Mouse (Mus musculus) stomach, embryonic 16.5 days (tissue): ENCODE results near the gene Zfp369. TPM values are rescaled to one million over a fixed set of nuclear protein-coding genes. Genes with fewer than 3 reads are reported as not detected.

ENCODE experiments used
- ATAC-seq: fragments of 200-750 bp; cut with Nextera tagmentation; 2 replicates; pipeline ENCODE4 v1.8.0; 2017; ENCODE audit warnings: moderate number of reproducible peaks, moderate TSS enrichment; ENCODE audit not compliant: insufficient read depth, low FRiP score
- H3K27ac ChIP-seq: fragments of 300-500 bp; sonication (generic); 2 replicates; pipeline ENCODE4 v1.5.1; 2014; ENCODE audit warnings: low read length
- H3K27me3 ChIP-seq: fragments of 300-500 bp; sonication (generic); 2 replicates; pipeline ENCODE4 v1.6.1; 2014; ENCODE audit warnings: low read length, control low read depth, mixed read lengths; ENCODE audit not compliant: control insufficient read depth, insufficient read depth
- H3K36me3 ChIP-seq: fragments of 300-500 bp; sonication (generic); 2 replicates; pipeline ENCODE4 v1.6.1; 2014; ENCODE audit warnings: low read length; ENCODE audit not compliant: control insufficient read depth, insufficient read depth
- H3K4me1 ChIP-seq: fragments of 300-500 bp; sonication (generic); 2 replicates; pipeline ENCODE4 v1.6.1; 2014; ENCODE audit warnings: low read length, control low read depth, mixed read lengths; ENCODE audit not compliant: control insufficient read depth, insufficient read depth
- H3K4me2 ChIP-seq: fragments of 300-500 bp; sonication (generic); 2 replicates; pipeline ENCODE4 v1.6.1; 2014; ENCODE audit warnings: low read depth, low read length, mixed read lengths
- H3K4me3 ChIP-seq: fragments of 300-500 bp; sonication (generic); replicated peaks from 2 replicates; pipeline ENCODE4 v1.5.1; 2014; ENCODE audit warnings: mild to moderate bottlenecking, low read length
- H3K9ac ChIP-seq: fragments of 300-500 bp; sonication (generic); 2 replicates; pipeline ENCODE4 v1.6.1; 2014; ENCODE audit warnings: low read length
- H3K9me3 ChIP-seq: fragments of 300-500 bp; sonication (generic); replicated peaks from 2 replicates; pipeline ENCODE4 v1.6.1; 2016; ENCODE audit warnings: low read length, control low read depth; ENCODE audit not compliant: control insufficient read depth
- WGBS: fragments of 180-500 bp; shearing (Covaris S2); extraction: QIAGEN DNeasy Blood & Tissue Kit; methylation state at CpG from one replicate; pipeline ENCODE4 v1.1.7; 2014; 5-methylcytosine and 5-hydroxymethylcytosine counted together
- polyA plus RNA-seq: library from polyadenylated mRNA; unstranded; fragments of >200 nt; fragmentation: Nextera tagmentation; extraction: Ambion mirVana; gene quantifications from 2 replicates; pipeline ENCODE4 v1.2.1, GENCODE M21; 2015

Gene Zfp369
- polyA plus RNA-seq, result 10.7 and 12.1 TPM in 2 replicates

DNA sequence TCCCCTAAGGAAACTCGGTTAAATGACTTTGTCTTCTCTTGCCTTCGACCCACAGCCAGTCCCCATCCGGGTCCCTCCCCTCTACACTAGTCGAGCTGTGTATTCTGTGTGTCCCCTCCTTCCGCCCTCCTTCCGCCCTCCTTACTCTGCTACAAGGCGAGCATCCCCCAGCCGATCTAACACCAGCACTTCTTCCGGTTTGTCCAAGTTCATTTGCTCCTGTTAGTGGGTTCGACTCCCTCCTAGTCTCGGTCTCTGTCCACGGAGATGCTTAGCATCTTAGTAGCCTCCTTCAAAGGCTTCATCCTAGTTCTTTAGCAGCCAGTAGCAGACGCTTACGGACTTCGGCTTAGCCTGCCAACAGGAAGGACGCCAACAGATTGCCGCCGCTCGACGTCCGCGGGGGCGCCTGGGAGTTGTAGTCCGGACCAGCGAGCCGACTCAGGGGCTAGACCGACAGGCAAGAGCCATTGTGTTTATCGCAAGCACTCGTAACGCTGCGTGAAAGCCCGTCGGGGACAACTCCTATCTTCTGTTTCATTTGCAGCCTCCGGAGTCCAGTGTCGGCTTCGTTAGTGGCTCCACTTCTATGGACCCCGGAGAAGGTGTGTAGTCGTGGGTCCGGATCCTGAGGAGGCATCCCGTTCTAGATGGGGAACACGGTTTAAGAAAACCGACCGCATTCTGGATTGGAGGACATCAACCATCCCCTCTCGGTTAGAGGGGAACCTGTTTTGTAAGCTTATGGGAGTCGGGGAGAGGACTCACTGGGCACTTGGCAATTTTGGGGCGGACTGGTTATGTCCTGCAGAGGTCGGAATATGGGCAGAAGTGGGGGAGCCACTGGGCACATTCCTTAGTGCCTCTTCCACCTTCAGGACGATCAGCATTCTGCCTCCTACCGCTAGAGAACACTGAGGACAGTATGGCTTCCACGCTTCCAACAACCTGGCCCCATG lies at the start of gene Zfp369:
Gene Zfp369, plus strand, starts transcription at position 432 of the 959 bp plus-strand sequence.
- ATAC-seq, result peak; percentile 98
- H3K4me1 ChIP-seq, result peaks cover 3% of the 10 kb centered on the region; the same call in 1 of the 2 replicates
- peak within 1 kb of the TSS; percentile 57 for H3K4me2 ChIP-seq
- under 1% methylated on average over 50 of the region's 50 CpGs for WGBS
- peak within 1 kb of the TSS; percentile 95 for H3K27ac ChIP-seq
- no peaks in the 10 kb centered on the region for H3K36me3 ChIP-seq
- H3K27me3 ChIP-seq, result no peaks in the 10 kb centered on the region
- H3K9me3 ChIP-seq, result no peaks in the 10 kb centered on the region; the same call in 1 of the 2 replicates
- H3K9ac ChIP-seq, result peak within 1 kb of the TSS; percentile 85
- H3K4me3 ChIP-seq, result peak within 1 kb of the TSS; percentile 87

DNA sequence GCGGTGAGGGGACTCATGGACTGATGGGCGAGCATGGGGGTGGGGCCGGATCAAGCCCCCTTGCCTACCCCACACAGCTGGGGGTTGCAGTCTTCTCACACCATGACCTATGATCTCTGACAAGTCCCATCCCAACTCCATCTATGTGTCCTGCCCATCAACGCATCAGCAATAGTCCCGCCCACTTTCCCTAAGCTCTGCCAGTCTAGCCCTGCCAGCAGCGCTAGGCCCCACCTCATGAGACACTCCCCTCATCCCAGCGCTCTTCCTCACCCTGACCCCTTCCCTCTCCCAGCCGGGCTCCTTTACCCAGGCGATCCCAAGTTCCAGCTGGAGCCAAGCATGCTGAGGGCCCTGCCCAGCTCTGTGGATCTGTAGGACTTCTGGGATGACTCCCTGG lies 41.4 kb upstream of the Zfp369 start:
- Histone ChIP-seq H3K4me1 (peaks cover 7% of the 10 kb centered on the region; the same call in 1 of the 2 replicates), H3K4me2 (no peak overlapping the region), H3K27me3 (no peaks in the 10 kb centered on the region), H3K9me3 (no peaks in the 10 kb centered on the region), H3K36me3 (no peaks in the 10 kb centered on the region), H3K27ac (no peak overlapping the region), H3K4me3 (no peak overlapping the region), H3K9ac (no peak overlapping the region)
- WGBS, result 71% methylated on average over 9 of the region's 9 CpGs
- ATAC-seq, result no peak

DNA sequence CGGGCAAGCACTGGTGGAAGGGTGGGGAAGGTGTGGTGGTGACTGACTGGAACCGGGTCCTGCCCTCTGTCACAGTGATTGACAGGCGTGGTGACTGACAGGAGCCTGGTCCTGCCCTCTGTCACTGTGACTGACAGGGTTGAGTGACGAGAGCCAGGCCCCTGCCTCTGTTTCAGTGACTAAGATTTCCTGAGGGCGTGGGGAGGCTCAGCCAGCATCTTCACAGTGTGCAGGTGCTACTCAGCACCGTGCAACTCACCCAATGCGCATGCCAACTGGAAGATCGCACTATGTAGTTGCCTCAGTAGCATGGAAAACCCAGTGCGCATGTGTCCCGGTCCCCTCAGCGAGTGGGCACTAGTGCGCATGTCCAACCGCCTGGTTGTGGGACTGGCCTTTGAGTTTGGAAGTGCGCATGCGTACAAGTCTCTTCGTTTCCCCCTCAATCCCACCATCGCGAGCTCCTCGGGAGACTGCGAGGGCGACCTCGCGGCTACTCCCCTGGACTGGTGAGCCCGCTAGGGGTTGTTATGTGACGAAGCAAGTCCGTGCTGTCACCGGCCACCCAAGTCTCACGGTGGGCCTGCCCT lies 38.0 kb upstream of the Zfp369 start:
- Histone ChIP-seq H3K36me3 (peaks cover 9% of the 10 kb centered on the region; the same call in 1 of the 2 replicates), H3K27ac (peak overlapping the region; percentile 92), H3K4me3 (peak overlapping the region; percentile 78), H3K9me3 (peaks cover 8% of the 10 kb centered on the region; the same call in 1 of the 2 replicates), H3K4me1 (peaks cover 11% of the 10 kb centered on the region; the same call in 1 of the 2 replicates), H3K27me3 (no peaks in the 10 kb centered on the region), H3K9ac (peak overlapping the region; percentile 80), H3K4me2 (peak overlapping the region; percentile 93)
- ATAC-seq, result peak; percentile 92
- under 1% methylated on average over 28 of the region's 28 CpGs for WGBS

DNA sequence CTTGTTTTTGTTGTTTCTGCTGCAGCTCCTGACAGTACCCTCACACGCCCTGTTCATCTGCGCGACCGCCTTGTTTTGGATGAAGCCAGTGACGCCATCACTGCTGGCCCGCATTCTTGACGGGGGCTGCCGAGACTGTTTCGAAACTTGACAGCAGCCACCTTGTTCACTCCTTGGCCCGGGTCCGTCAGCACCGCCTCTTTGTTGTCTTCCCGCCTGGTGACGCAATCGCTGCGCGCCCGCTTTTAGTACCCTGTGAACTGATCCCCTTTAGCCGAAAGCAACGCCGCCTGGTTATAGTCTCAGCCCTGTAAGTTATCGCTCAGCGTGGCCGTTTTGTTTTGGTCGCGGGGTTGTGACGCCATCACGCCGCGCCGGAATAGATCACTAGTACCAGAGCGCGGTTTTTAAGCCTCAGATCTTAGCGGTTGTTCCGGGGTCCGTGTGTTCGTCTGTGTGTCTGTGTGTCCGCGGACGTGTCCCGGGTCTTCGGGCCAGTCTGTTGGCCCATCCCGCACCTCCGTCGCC lies 37.5 kb upstream of the Zfp369 start:
- Histone ChIP-seq H3K9ac (peak overlapping the region; percentile 80), H3K27ac (peak overlapping the region; percentile 92), H3K27me3 (no peaks in the 10 kb centered on the region), H3K9me3 (peaks cover 13% of the 10 kb centered on the region; the same call in 1 of the 2 replicates), H3K4me3 (peak overlapping the region; percentile 78), H3K4me1 (peaks cover 11% of the 10 kb centered on the region; the same call in 1 of the 2 replicates), H3K4me2 (peak overlapping the region; percentile 99), H3K36me3 (peaks cover 10% of the 10 kb centered on the region; the same call in 1 of the 2 replicates)
- WGBS, result under 1% methylated on average over 45 of the region's 45 CpGs
- ATAC-seq, result peak; percentile 91

DNA sequence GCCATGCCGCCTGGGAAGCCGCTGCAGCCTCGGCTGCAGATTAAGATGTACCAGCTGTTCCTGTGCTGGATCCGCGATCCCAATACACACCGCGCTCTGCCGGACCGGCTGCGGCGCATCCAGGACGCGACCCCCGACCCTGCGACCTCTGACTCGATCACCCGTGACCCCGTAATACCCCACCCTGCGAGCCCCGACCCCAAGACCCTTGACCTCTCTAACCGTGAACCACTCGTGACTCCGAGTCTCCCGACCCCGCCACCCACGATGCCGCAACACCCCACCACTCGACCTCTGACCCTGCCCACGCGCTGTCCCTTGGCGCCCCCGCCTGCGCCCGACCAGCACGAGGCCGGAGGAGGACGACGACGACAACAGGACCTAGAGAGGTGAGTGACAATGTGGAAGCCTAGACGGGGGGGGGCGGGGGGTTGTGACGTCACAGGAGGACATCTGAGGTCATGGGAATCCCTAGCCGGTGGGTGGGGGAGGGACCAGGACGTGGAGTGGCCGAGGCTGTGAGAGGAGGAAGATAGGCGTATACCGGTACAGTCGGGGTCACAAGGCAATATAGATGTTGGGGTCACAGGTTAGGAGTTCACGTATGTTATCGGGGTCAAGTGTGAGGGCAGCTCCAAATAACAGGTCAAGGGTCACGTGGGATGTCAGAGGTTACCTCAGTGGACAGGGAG lies 36.8 kb upstream of the Zfp369 start:
- Histone ChIP-seq H3K9ac (peak overlapping the region; percentile 80), H3K36me3 (peaks cover 10% of the 10 kb centered on the region; the same call in 1 of the 2 replicates), H3K27me3 (no peaks in the 10 kb centered on the region), H3K9me3 (peaks cover 15% of the 10 kb centered on the region; the same call in 1 of the 2 replicates), H3K27ac (peak overlapping the region; percentile 92), H3K4me2 (peak overlapping the region; percentile 99), H3K4me1 (peaks cover 11% of the 10 kb centered on the region; the same call in 1 of the 2 replicates), H3K4me3 (peak overlapping the region; percentile 78)
- 2% methylated on average over 50 of the region's 51 CpGs for WGBS
- ATAC-seq, result no peak

DNA sequence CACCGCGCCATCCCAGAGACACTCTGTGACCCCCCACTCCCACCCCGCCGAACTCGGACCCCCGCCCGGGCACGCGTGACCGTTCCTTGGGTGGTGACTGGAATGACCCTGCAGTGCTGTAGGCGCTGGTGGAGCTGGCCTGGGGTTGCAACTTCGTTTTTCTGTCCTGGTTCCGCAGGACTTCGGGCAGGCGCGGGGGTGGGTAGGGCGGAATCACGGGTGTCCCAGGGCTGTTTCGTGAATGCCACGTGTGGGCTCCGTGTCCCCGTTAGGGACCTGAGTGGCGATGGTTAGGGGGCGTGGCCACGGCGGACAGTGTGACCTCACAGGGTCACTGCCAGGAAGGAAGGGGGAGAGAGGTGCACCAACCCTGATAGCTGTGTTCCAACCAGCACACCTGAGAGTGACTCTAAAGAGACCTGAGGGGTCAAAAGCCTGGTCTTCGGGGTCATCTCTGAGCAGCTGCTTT lies 36.3 kb upstream of the Zfp369 start:
- peak overlapping the region; percentile 99 for H3K4me2 ChIP-seq
- H3K4me1 ChIP-seq, result peaks cover 11% of the 10 kb centered on the region; the same call in 1 of the 2 replicates
- no peaks in the 10 kb centered on the region for H3K27me3 ChIP-seq
- H3K9ac ChIP-seq, result peak overlapping the region; percentile 80
- peak overlapping the region; percentile 78 for H3K4me3 ChIP-seq
- WGBS, result 30% methylated on average over 27 of the region's 27 CpGs
- H3K27ac ChIP-seq, result no peak overlapping the region
- peaks cover 10% of the 10 kb centered on the region; the same call in 1 of the 2 replicates for H3K36me3 ChIP-seq
- ATAC-seq, result no peak
- H3K9me3 ChIP-seq, result peaks cover 15% of the 10 kb centered on the region; the same call in 1 of the 2 replicates

DNA sequence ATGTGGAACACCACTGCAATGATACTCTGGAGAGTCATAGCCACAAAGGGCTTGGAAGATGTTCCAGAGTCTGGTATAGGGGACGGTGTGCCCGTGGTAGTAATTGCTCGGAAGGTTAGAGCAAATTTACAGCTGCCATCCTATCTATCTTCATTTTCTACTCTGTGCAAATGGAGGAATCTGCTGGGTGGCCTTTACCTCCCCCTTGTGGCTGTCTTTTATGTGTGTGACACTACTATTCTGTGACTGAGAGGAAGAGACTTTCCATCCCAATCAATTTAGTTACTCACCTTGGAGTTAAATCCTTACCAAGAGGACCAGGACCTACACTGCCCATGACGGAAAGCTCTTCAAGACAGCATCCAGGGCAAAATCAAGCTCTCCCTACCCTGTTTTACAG lies 35.3 kb upstream of the Zfp369 start:
- Histone ChIP-seq H3K27ac (no peak overlapping the region), H3K4me2 (no peak overlapping the region), H3K9me3 (peaks cover 15% of the 10 kb centered on the region; the same call in 1 of the 2 replicates), H3K4me3 (no peak overlapping the region), H3K27me3 (no peaks in the 10 kb centered on the region), H3K4me1 (peaks cover 11% of the 10 kb centered on the region; the same call in 1 of the 2 replicates), H3K36me3 (peaks cover 12% of the 10 kb centered on the region), H3K9ac (no peak overlapping the region)
- 93% methylated on average over 4 of the region's 4 CpGs for WGBS
- ATAC-seq, result no peak
